Mouse (Mus musculus) CD4-positive, CD25-positive, alpha-beta regulatory T cell (primary cell): Measurements from ENCODE around the gene Prelid1. TPM values are rescaled to one million over a fixed set of nuclear protein-coding genes. Genes with fewer than 3 reads are reported as not detected.

Experiments used
- polyA plus RNA-seq: library from polyadenylated mRNA; unstranded; fragments of 100-300 nt; shearing (Covaris generic); gene quantifications from one replicate; pipeline ENCODE4 v1.2.1, GENCODE M21; 2017

Prelid1 gene
- polyA plus RNA-seq, result 335 TPM

DNA sequence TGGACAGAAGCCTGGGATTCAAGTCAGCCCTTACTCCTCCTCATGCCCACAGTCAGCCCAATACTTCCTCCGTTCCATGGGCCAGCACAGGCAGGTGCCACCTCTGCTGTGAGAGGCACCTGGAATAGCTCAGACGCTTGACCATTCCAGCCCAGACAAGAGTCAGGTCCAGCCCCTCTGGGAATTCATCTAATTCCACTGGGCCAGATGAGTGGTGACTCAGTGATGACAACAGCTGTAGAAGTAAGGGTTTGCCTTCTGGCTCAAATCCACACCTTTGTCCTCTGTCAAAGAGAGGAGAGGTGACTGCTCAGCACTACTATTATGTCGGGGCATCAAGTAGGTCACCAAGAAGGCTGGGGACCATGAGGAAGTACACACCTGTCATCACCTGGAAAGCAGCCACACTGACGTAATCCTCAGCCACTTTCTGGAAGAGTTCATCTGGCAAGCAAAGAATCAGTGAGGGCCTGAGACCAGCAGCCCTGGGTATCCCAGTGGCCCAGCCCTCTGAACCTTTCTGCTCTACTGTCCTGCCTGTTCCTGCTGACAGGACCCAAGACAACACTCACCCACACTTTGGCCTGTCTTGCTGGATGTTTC is at the start of gene Prelid1:
Prelid1 (plus strand) TSS at position 570 of the 603 bp plus-strand sequence.

DNA sequence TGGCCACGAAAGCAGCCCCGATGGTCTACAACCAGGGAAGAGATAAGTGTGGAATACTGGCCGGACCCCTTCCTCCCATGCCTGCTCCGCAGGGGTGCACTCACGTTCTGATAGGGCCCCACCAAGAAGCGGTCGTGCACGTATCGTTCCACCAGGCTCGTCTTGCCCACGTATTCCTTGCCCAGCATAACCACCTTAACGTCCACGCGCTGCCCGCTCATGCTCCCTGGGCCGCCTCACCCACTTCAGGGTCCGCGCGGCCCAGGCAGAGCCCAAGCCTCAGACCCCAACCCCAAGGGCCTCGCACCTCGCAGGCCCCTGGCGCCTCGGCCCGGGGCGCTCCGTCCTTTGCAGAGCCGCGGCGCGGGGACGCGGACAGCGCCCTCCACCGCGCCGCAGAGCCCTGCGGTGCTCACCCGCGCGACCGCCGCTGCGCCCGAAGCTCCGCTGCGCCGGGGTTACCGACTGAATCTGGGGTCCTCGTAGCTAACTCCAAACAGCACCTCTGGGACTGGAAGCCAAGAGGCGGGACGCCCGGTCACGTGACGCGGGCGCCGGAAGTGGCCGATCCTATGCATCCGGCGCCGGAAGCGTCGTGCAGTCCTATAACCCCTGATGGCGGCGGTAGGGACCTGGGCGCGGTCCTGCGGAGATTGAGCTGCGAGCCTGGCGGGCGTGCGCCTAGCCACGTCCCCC is 1.3 kb downstream of the Prelid1 start, which contains the start of gene Rab24:
Rab24 (minus strand) TSS at position 513 of the 696 bp plus-strand sequence.

DNA sequence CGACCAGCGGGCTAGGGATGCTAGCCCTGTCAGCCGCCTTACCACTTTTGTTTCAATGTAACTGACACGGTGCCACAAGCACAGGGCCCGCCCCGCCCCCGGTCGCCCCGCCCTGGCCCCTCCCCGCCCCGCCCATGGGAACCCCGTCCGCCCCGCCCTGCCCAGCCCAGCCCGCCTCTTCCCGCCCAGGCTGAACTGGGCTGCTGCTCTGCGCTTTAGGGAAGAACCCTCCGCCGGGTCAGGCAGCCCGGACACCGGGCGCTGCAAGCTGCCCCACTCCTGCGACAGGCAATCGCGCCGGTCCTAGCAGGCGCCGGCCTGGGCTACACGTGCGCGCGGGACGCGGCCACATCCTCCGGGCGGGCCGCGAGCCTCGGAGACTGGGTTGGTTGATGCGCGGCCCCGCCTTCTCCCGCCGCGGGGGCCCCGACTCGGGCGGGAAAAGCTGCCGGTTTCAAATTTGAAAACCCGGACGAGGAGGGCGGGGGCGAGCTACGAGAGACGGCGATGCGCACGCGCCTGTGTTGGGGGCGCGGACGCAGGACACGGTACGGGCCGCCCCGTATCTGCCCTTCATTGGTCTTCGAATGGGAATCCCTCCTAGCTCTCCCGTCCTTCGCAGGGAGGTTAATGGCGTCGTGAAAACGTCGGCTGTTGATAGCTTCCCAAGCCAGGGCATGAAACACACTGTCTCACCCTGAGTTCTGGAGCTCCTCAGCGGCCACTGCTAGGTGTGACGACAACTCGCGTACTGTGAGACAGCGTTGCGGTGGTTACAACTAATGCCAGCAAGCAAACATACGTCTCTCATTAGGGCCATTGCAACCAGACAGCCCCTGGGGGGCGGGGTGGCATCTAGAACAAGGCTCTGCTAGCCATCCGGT is 9.6 kb downstream of the Prelid1 start, which contains the start of gene Mxd3:
Mxd3 (minus strand) TSS at position 141 of the 884 bp plus-strand sequence.

DNA sequence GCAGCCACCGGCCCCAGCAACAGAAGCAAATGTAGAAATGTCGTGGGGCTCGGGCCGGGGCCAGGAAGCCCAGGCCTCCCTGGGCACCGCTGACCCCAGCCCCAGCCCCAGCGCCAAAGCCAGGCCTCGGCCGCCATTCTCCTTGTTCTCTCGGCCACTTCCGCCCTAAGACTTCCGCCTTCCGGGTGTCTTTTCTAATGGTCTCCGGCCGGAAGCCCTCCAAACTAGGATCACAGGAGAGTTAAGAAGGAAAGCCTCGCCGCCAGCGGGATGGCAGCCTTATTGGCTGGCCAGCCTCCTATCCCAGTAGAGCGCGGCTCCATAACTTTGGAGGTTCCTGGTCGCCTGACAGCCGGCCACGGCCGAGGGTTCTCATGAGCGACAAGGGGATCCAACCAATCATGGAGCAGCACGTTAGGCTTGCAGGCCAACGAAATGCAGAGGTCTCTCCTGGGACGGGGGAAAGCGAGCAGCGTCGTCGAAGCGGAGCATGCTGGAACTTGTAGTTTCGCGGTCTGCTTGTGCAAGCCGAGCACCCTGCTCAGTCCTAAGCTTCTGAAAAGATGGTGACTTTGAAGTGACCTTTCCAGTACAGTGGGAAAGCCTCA is 42.3 kb downstream of the Prelid1 start, which contains the start of gene Lman2:
Lman2 (minus strand) TSS at position 331 of the 608 bp plus-strand sequence.

DNA sequence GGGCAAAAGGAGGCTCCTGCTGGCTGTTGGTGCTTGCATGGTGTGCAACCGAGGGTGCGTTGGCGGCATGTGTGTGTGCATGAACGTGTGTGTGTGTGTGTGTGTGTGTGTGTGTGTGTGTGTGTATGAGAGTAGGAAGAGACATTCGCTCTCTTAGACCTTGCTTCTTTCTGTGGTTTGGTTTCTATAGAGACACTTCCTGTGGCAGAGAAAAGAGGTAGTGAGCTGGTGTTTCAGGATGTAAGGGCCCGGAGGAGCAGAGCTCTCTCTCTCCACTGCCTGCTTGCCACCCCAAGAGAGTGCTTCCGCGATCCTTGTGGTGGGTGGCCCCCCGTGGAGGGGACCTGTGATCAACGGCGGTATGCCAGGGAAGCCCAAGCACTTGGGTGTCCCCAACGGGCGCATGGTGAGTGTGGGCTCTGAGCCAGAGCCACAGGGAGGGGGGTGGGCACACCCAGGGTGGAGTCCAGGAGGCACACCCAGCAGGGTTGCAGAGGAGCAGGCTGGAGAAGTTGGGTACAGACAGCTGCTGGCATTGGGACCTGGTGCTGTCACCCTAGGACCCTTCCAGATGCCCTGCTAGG is 49.3 kb downstream of the Prelid1 start, which contains the start of gene Rgs14:
Rgs14 (plus strand) TSS at position 202 of the 584 bp plus-strand sequence.

Other genes starting within 250 kb of the Prelid1 start
- 74.1 TPM for gene Uimc1, start 220.2 kb upstream of the Prelid1 start, polyA plus RNA-seq
- 26.8 TPM for gene Zfp346, start 215.2 kb upstream of the Prelid1 start, polyA plus RNA-seq
- gene Gm17617, start 187.0 kb upstream of the Prelid1 start, polyA plus RNA-seq, result not detected
- gene Fgfr4, start 167.9 kb upstream of the Prelid1 start, polyA plus RNA-seq, result not detected
- gene Nsd1, start 110.7 kb upstream of the Prelid1 start, polyA plus RNA-seq, result 79.4 TPM
- 142 TPM for gene Rab24, start 1.4 kb downstream of the Prelid1 start, polyA plus RNA-seq
- 2.3 TPM for gene Mxd3, start 9.3 kb downstream of the Prelid1 start, polyA plus RNA-seq
- 143 TPM for gene Lman2, start 42.3 kb downstream of the Prelid1 start, polyA plus RNA-seq
- gene Rgs14, start 49.2 kb downstream of the Prelid1 start, polyA plus RNA-seq, result 153 TPM
- not detected for gene Slc34a1, start 77.7 kb downstream of the Prelid1 start, polyA plus RNA-seq
- gene Pfn3, start 94.7 kb downstream of the Prelid1 start, polyA plus RNA-seq, result not detected
- gene F12, start 106.3 kb downstream of the Prelid1 start, polyA plus RNA-seq, result 0.26 TPM
- 367 TPM for gene Grk6, start 124.6 kb downstream of the Prelid1 start, polyA plus RNA-seq
- 3.3 TPM for gene Prr7, start 143.8 kb downstream of the Prelid1 start, polyA plus RNA-seq
- not detected for gene Dbn1, start 167.6 kb downstream of the Prelid1 start, polyA plus RNA-seq
- 8.8 TPM for gene Pdlim7, start 193.2 kb downstream of the Prelid1 start, polyA plus RNA-seq
- gene Dok3, start 208.8 kb downstream of the Prelid1 start, polyA plus RNA-seq, result 1.6 TPM
- gene Ddx41, start 216.2 kb downstream of the Prelid1 start, polyA plus RNA-seq, result 85.3 TPM